18 mouse cellular contexts compared by ENCODE assay signal in the genomic region with DNA sequence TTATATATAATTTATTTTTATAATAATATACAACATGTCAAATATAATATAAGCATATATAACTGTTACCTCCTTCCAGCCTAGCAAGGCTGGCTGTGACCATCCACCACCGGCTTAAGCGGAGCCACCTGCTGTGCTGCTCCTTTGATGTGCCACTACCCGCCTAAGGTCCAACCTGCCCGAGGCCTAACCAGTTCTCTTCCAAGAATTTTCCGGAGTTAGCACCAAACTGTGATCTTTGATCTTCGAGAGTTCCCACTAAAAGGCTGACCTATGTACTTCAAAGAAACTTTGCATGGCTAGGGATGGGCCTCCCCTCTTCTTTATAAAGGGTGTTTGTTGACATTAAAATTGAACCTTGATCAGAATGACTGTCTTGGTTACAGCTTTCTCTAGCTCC. TPM values are rescaled to one million over a fixed set of nuclear protein-coding genes. Genes with fewer than 3 reads are reported as not detected.
"Had no signal": no experiment of that assay in that cellular context is flagged by ENCODE, and none has a peak within 500 bp of the region (broad histone marks: within the 10 kb centered on the region; RNA-seq: fewer than 3 reads in every experiment).

No protein-coding gene starts in this region.

- H3K4me1 ChIP-seq: limb, embryonic 12.5 days; lung, embryonic 15.5 days; megakaryocyte, embryonic 14.5 days; midbrain, embryonic 12.5 days; neural tube, embryonic 13.5 days had no signal

- H3K27me3 ChIP-seq: limb, embryonic 12.5 days; liver, embryonic 13.5 days; lung, embryonic 15.5 days; midbrain, embryonic 12.5 days; neural tube, embryonic 13.5 days had no signal

- H3K4me3 ChIP-seq: layer of hippocampus, adult 2 months; limb, embryonic 12.5 days; liver, embryonic 13.5 days; lung, embryonic 15.5 days; megakaryocyte, embryonic 14.5 days; midbrain, embryonic 12.5 days; neural tube, embryonic 13.5 days had no signal

- H3K4me2 ChIP-seq: limb, embryonic 12.5 days; liver, embryonic 13.5 days; lung, embryonic 15.5 days; midbrain, embryonic 12.5 days; neural tube, embryonic 13.5 days had no signal

- H3K27ac ChIP-seq: layer of hippocampus, adult 2 months; limb, embryonic 12.5 days; liver, embryonic 13.5 days; lung, embryonic 15.5 days; macrophage; midbrain, embryonic 12.5 days; neural tube, embryonic 13.5 days; stomach, postnatal 0 days had no signal

- H3K9ac ChIP-seq: limb, embryonic 12.5 days; liver, embryonic 13.5 days; liver, postnatal 0 days; lung, embryonic 15.5 days; midbrain, embryonic 12.5 days; neural tube, embryonic 13.5 days had no signal

- H3K9me3 ChIP-seq: limb, embryonic 12.5 days; liver, embryonic 13.5 days; lung, embryonic 15.5 days; midbrain, embryonic 12.5 days; neural tube, embryonic 13.5 days had no signal

- H3K36me3 ChIP-seq: limb, embryonic 12.5 days; liver, embryonic 13.5 days; lung, embryonic 15.5 days; midbrain, embryonic 12.5 days; neural tube, embryonic 13.5 days had no signal

- ATAC-seq: liver, postnatal 0 days; midbrain, embryonic 16.5 days had no signal

- DNase-seq: liver; liver, embryonic 13.5 days; liver, postnatal 0 days; lung, postnatal 14 days; right cerebral cortex, postnatal 14 days; thymus, postnatal 14 days had no signal

RNA-seq across cellular contexts. Expression of a gene that starts 7.5 kb away (rescaled TPM):
- polyA plus RNA-seq: liver, embryonic 13.5 days; macrophage had no signal

RNA-seq across cellular contexts. Expression of a gene that starts 12.4 kb away (rescaled TPM):
- total RNA-seq: layer of hippocampus, adult 2 months; layer of hippocampus, postnatal 10 days; left cerebral cortex, postnatal 36 days had no signal
- polyA plus RNA-seq: limb, embryonic 12.5 days; liver, embryonic 13.5 days; liver, postnatal 0 days; lung, embryonic 15.5 days; macrophage; midbrain, embryonic 12.5 days; midbrain, embryonic 16.5 days; neural tube, embryonic 13.5 days; spleen, adult 2 months; stomach, postnatal 0 days had no signal

RNA-seq across cellular contexts. Expression of a gene that starts 27.6 kb away (rescaled TPM):
- polyA plus RNA-seq: macrophage had no signal

RNA-seq across cellular contexts. Expression of a gene that starts 39.8 kb away (rescaled TPM):
- total RNA-seq: layer of hippocampus, adult 2 months; layer of hippocampus, postnatal 10 days; left cerebral cortex, postnatal 36 days had no signal
- polyA plus RNA-seq: limb, embryonic 12.5 days; macrophage; midbrain, embryonic 12.5 days; midbrain, embryonic 16.5 days; spleen, adult 2 months had no signal
